Mouse (Mus musculus): ENCODE results near the gene Itpkb. TPM values are rescaled to one million over a fixed set of nuclear protein-coding genes. Genes with fewer than 3 reads are reported as not detected.

The Itpkb gene
- total RNA-seq, 4 experiments from 2014 or later, result 64.4 to 99.3 (median 78.9) TPM

DNA sequence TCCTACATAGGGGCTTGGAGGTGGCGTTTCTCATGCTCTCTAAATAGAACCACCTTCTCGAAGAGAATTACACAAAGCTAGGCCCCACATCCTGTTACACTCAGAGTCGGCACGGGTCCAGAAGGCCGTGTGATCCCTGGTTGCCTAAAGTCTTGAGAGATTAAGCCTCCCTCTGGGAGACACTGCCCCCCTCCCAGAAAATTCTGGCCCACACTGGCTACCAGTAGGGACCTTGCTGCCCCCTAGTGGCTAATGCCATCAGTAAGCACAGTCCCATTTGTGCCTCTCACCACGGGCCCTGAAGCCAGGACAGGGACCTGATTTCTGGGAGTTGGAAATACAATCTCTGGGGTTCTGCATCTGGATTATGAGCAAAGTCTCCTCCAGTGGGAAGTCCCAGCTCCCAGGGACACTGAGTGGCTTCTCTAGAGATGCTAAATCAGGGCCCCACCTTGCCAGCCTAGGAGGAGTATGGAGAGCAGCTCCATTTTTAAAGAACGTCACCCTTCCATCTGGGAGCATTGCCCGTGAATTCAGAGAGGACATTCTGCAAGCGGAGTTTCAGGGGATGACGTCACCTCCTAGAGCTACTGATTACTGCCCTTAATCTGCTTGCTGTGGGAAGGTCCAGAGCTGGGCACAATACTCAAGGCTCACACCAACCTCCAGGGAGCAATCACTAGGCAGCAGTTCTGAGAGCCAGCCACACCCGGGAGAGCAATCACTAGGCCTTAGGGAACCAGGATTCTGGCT is 92.0 kb downstream of the Itpkb start:
- DNase-seq, result peak; percentile 74

DNA sequence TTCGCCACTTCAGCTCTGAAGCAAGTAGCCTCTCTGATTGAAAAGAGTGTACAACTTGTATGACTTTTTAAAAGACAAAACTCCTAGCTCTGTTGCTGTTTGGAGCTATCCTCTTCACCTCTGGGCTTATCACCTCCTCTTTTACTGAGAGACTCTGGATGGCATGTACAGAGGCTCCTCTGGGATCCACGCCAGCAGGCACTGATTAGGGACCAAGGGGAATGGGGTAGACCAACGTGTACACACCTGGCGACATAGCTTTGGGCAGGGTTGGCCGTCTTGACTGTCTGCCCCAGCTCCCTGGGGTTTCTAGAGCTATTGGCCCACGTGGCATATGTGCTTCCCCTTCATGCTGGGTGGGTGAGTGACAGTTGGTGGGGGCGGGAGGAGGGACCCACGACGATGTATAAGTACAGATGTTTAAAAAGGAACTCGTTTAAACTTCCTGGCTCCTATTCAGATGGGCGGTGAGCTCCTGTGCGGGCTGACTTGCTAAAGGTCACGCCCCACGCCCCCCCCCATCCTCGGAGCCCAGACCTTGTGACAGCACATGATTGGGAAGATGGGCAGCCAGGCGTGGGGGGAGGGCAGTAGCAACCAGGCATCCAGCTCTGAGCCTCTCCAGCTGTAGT is 92.8 kb downstream of the Itpkb start:
- DNase-seq, result no peak

DNA sequence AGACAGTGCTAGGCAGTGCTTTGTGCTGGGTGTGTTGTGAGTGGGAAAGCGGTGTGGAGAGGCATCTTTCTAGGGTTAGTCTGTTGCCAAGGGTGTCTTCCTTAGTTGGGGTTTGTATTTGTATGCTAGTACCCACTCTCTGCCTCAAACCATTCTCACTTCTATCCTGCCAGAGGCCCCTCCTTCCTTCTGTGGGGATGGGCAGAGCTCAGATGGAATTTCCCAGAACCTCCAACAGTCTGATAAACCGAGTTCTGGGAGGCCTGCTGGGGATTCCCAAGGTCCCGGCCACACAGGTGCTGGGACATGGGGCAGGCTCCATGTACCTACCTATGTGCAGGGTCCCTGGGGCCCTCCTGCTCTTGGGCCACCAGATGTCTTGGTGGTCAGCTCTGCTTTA is 93.6 kb downstream of the Itpkb start:
- no peak for DNase-seq

DNA sequence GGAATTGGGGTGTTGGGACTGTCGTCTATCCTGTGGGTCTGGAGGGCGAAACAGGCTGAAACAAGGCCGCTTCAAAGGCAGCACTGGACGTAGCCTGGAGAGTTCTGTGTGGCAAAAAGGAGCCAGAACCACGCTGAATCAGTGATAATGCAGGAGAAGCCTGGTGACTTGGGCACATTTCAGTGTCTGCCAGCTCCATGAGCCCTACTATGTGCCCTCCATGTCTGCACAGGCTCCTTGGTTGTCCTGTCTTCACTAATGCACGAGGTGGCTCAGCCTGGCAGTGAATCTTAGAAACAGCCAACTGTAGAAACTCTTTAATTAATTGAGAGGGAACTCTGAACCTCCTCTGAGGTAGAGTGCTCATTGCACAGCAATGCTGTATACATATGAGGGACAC is 96.1 kb downstream of the Itpkb start:
- DNase-seq, result no peak

DNA sequence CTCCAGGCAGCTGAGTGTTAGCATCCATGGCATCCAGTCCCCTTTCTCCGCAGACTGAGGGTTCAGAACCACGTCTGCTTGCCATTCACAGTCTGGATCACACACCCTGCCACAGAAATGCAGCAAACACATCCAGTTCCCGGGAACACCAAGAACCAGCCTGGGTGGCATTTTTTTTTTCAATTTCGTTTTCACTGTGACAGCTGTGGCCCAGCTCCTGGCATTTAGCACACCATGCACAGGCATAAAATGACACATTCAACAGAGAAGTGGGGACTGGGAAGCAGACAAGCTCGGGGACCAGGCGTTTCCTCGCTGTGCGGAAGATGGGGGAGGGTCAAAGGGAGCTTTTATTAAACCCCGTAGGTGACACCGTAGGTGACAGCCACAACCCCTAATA is 97.4 kb downstream of the Itpkb start:
- DNase-seq, result no peak

DNA sequence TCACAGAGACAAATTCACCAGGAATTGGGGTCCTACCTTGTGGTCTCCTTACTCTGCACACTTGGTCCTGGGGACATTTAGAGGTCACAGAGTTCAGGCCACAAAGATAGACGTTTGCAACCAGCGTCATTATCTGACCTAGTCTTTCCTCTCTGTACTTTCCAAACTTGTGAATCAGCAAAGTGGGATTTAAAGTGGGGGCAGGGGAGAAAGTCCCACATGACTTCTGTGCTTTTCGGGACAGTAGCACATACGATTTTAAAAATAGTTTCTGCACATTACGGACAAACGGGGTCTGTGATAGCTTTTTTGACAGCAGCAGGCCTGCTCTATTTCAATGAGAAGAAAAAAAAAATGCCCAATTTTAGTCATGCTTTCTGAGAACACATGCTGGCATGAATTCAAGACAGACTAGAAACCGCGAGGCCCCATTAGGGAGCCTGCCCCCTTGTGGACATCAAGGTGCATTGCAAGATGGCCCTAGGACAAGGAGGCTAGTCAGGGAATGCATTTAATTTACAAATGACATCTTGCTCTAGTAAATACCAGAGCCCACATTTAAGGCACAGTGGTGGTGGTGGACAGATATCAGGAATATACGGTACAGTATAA is 97.9 kb downstream of the Itpkb start:
- DNase-seq, result no peak

DNA sequence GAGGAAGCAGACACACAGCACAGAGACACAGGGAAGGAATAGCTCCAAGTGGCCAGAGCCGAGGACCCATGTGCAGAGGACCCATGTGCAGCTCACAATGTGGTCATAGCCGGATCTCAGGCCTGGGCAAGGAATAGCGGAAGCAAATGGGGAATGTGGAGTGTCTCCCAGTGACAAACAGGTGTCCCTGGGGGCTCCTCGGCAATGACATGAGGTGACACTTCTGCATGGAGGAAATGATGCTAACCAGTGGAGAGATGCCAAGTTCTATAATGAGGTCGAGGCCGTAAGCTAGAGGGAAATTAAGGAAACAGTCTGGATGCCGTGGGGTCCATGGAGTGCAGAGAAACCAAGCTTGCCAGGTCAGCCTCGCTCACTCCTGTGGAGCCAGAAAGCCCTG is 98.6 kb downstream of the Itpkb start:
- DNase-seq, result no peak

DNA sequence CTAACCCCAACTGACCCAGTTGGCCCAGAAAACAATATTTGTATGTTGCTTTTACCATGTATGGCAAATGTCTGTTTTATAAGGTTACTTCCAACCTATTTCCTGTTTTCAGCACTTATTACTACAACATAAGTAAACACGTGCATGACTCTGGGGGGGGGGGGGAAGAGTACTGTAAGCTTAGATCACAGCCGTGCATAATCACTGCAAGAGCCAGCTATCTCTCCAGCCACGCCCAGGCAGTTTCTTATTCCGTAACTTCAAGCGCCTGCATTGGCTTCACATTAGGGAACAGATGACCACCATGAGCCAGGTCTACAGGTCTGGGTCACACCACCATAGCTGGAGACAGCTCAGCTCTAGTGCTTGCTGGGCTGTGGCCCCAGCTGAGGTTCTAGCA is 99.5 kb downstream of the Itpkb start:
- no peak for DNase-seq

DNA sequence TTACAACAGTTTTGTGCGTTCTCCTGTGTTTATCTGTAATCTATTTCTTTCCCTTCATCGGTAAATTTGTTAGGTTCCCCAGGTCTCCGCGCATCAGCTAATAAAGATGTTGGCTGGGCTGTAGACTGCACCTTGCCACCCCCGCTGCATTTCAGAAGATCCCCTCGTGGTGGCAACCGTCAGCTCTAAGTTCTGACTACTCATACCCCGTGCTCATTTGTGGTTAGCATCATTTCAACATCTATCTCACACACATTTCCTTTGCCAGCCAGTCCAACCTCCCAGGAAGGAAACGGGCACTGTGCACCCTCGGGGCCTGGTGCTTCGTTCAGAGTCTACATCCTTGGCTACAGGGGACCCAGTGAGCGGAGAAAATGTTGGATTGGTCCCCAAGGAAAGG is 101.5 kb downstream of the Itpkb start:
- no peak for DNase-seq

DNA sequence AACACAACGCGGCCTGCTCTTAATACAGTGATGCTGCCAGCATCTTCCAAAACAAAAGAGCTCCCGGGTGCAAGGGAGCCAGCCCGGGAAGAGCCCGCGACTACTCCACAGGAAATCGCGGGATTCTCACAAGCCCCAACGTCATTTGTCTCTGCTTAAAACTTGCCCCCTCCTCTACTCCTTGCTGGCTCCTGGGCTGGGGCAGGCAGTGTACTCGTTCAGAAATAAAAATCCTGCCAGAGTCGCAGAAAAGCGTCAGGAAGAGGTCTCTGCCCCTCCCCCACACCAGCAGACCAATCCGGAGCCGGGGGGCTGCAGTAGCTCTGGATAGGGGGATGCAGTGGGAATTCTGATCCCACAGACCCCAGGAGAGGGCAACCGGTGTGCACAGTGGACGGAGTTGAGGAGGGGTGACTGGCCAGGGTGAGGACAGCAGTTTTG is 102.8 kb downstream of the Itpkb start:
- DNase-seq, result no peak

DNA sequence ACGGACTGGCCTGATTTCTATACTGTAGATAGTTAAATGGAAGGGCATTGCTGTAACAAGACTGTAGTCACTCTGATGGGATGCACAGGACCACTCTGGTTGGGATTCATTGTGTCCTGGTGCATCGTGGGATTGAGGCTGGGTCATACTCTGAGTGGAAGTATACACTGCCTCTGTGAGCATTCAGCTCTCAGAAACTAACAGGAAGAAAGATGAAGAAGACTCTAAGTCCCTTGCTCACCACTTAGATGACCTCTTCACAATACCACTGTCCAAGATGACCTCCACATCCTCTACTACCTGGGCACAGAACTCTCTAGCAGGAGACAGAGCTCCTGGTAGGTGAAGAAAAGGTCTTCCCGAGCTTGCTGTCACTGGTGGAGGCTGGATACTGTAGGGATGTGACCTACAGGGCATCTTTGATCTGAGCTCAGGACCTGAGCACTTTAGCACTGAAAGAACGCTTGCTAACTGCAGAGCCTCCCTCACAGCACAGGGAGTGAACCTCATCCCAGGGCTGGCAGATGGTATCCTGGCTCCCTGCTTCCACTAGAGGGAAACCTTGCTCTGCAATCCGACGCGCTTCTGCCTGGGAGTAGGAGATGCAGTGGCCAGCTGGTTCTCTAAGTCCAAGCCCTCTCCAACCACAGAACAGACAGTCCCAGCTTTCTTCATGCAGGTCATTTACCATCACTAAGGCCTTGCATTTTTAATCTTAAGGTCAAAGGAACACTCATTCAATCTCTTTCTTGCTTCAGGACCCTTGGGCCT is 103.7 kb downstream of the Itpkb start:
- DNase-seq, result no peak

DNA sequence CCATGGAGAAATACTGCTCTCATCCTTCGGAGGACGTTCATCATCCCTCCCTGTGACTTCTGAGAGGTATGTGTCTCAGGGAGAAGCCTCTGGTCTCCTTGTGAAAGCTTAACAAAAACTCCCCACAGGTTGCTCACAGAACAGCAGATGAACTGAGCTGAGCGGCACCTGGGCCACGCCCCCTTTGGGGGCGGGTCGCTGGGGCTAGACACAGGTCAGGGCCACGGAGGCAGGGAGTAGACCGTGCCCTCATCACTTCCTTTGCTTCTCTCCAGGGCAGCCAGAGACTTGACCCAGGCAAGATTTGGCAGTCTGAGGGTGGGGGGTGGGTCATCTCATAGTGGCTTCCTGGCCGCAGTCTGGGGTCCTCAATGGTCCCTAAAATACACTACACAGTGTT is 104.6 kb downstream of the Itpkb start:
- DNase-seq, result no peak

DNA sequence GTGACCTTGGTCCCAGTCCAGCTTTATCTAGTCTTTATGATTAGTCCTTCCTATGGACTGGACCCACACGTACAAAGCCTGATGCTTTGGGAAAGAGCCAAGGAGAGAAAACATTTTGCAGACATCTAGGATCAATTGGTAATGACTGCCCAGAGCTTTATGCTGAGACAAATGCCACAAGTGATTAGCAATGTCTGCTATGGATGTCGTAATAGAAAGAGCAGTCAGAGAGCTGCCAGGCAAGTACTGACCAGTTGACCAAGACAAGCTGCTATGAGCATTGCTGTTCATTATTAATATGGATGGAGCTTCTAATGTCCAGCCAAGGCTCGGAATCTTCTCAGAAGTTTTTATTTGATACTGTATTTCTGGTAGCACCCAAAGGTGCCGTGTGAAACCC is 109.2 kb downstream of the Itpkb start:
- DNase-seq, result no peak

DNA sequence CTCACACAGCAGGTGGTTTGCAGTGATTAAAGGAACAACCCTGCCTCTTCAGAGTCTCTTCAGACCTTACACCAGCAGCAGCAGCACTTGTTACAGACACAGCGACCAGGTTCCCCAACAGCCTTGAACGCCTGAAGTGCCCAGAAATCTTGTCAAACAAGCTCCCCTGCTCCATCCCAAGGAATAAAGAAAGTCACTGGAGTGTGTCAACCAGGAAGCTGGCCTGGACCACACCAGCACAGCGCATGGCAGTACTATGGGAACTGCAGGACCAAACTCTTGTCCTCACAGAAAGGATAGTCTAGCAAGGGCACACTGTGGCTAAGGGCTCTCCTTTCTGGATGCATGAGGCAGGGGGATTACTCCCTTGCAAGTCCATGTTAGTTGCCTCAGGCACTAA is 114.1 kb downstream of the Itpkb start:
- no peak for DNase-seq

DNA sequence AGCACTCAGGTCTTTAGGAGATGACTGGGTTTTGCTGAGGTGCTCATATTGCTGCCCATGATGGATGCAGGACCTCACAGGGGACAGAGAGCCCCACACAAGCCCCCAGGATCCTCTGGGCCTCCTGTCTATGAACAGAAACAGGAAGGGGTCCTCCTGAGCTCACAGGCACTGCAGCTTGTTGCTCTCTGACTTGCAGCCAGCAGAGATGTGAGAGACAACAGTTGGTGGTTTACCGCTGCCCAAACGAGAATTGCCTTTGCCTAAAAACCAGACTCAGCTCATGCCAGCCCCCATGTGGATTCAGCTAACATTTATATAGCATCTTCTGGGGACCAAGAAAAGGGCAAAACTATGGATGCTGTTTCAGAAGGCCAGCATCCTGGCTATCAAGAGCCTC is 119.4 kb downstream of the Itpkb start:
- DNase-seq, result no peak

DNA sequence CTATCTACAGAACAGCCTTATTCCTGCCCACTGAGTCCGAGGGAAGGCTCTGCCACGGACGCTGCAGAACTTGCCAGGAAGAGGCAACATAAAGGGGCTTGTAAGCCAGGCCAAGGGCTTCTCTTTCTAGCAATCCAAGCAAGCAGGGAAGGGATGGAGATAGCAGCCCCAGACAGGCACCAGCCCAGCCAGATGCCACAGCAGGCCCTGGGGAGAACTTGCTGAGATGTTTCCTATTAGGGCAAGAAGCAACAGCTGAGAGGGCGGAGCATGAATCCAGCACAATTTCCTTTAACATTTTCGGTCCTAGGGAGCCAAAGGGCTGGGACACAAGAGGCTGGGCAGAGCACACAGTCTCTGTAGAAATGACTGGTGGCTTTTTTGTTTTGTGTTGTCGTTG is 128.0 kb downstream of the Itpkb start:
- DNase-seq, result no peak

DNA sequence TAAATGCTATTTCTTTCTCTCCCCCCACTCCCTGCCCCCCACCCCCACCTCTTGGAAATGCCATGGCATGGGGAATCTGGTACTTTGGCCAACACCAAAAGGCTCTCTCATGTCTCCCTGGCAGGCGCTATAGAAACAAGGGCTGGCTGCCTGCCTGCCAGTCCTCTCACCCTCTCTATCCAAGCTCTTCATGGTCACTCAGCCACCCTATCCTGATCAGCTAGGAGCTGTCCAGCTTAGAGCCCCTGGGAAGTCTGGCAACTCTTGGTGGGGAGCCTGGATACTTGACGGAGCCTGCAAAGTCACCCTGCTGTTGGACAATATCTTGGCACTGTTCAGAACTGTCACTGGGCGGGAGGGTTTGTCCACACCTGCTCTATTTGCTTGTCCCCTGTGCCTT is 128.4 kb downstream of the Itpkb start:
- DNase-seq, result no peak

DNA sequence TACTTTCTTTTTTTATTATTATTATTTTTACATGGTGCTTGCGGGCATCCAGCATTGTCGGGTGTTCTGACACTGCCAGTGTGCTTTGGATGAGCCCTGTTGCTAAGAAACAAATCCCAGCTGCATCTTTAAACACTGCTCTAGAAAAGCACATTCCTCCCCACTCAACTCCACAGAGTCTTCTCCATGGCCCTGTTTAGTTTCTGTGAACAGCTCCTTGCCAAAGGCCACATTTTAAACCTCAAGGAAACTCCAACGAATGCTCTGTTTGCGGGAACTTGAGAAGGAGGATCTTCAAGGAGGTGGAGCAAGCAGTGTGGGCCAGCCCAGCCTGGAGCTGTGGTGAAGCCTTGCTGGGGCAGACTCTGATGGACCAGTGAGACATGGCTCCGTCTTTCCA is 130.4 kb downstream of the Itpkb start:
- DNase-seq, result no peak

DNA sequence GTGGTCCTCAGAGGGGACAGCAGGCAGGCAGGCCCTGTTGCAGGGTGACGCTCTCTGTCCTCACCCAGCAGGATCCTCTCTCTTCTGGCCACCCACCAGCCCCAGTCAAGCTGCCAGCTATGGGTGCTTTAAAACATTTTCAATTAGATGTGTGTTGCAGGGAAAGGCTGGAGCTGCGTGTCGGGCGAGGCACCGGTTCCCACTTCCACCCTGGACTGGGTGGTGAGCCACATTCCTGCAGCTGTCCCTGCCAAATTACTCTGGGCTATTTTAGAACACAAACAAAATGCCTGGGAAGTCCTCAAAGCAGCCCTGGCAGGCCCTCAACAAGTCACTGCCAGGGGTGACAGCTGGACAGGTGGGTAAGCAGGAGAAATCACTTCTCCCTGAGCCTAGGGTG is 132.1 kb downstream of the Itpkb start:
- DNase-seq, result no peak

DNA sequence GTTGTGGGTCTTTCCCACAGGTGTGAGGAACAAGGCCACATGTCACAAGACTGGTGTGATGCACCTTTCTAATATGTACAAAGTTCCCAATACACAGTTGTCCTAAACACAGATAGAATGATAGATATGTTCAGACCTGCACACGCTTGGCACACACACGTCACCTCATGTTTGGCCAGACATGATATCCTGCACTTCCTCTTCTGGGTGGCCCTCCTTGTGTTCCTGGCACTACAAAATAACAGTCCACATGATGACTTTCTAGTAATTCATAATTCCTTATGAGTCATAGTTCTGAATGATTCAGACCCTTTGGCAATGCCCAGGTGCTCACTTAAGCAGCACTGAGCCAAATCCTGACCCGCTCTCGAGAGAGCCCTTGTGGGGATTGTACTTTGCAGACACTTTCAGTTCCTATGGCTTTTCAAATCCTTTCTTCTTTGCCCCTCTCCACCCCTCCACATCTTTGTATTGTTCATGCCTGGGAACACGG is 132.7 kb downstream of the Itpkb start:
- no peak for DNase-seq

DNA sequence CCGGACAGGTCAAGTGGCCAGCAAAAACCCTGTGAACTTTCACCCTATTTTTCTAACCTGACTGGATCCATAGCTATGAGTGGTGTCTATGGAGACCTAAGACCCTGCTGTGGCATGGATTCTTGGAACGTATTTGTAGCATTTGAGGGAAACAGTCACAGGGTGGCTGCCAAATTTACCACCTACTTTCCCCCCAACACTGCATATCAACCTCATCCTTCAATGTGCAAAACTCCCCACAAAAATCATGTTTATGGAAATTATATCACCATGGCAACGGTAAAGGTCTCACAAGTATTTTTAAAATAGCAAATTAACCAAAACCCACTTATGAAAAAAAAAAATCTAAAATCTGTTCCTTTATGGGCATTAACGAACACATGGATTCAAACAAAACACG is 134.1 kb downstream of the Itpkb start:
- no peak for DNase-seq

DNA sequence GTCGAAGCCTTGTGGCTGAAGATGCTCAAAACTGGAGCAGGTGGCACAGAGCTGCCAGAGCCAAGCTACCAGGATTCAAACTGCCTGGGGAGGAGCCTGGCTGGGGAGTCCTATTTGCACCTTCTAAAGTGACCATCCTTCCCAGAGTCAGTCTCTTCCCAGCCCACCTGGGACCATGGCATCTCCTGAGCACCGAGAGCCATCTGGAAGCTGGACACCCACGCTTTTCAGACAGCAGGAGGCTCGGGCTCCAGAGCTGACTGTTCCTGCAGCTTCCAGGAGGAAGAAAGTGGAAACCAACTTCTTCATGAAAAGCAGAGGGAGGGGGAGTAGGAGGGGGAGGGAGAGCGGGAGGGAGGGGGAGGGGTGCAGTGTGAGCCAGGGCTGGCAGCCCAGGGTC is 135.3 kb downstream of the Itpkb start:
- no peak for DNase-seq

DNA sequence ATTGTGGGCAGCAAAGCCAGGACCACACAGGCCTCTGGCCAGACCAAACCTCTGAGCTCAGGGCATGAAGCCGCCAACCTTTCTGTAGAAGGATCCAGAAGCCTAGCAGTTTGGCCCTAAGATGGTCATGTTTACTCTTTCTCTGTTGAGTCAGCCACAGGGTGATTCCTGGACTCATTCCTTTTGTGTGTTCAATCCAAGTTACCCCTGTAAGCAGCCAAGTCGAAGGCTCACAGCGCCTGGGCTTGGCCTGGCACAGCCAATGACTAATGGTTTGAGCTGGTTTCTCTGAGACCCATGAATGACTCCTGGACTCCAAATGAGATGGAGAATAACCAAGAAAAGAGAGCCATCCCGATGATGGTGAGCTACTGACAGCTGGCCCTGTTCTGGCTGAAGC is 137.7 kb downstream of the Itpkb start:
- no peak for DNase-seq

Data from adrenal gland, adult 8-10 months (tissue).